Mouse (Mus musculus): Measurements from ENCODE around the gene Meis3. TPM values are rescaled to one million over a fixed set of nuclear protein-coding genes. Genes with fewer than 3 reads are reported as not detected.

The Meis3 gene
- 10 to 100 TPM; 36.2 to 41.5 TPM for total RNA-seq (2021)
- long read RNA-seq, transcript Meis3-201 (13 exons, 1,731 nt) = major isoform, 8 of 46 reads
- long read RNA-seq, transcript Meis3-202 (12 exons, 1,925 nt) = minor isoform, 6 of 46 reads
- long read RNA-seq, partial matches to known transcripts = 8 of 46 reads
- long read RNA-seq, other reads (novel, unspliced or antisense) = 21 of 46 reads

DNA sequence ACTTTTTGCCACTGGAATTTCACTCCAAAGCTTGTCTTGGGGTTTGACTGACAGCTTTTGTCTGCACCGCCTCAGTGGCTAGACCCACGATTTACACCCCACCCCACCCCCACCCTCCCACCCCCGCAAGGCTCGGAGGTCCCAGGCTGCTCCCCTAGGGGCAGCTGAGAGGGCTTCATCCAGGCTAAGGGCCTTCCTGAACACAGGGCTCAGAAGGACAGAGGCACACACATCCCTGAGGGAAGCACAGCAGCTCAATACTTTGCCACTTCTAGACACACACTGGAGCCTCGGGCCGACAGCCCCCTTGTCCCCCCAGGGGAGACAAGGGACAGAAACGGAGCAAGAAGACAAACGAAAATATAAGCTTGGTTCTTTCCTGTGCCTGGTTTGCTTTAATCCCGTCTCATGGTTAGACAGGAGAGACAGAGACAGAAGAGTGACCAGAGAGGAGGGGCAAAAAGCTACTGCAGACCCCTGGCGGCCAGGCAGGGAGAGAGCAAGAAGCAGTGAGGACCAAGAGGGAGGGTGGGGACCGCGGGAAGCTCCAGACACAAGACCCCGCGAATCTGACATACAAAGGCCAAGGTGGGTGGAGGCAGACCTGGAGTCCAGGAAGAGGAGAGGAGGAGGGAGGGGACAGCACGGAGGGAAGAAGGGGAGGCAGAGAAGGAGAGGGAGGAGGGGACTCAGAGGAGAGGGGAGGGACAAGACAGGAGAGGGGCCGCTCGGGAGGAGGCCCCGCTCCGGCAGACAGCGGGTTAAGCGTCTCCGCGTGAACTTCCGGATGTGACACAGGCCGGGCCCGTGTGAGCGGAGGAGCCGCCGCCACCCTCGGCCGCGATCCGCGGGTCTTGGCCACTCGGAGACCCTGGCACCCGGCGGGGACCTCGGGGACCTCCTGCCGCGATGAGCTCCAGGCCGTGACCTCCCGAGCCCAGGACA lies at the start of gene Meis3:
TSS of gene Meis3 (plus strand) at position 494 of the 945 bp plus-strand sequence.
- peak; percentile 61 to 71 for DNase-seq (ENCODE audit: low spot score in 2 of 2)

GRCm38 (mm10) chr7:16125829-16126228 lies 49.1 kb upstream of the Meis3 start:
- DNase-seq (ENCODE audit: low spot score in 2 of 2) = no peak

DNA sequence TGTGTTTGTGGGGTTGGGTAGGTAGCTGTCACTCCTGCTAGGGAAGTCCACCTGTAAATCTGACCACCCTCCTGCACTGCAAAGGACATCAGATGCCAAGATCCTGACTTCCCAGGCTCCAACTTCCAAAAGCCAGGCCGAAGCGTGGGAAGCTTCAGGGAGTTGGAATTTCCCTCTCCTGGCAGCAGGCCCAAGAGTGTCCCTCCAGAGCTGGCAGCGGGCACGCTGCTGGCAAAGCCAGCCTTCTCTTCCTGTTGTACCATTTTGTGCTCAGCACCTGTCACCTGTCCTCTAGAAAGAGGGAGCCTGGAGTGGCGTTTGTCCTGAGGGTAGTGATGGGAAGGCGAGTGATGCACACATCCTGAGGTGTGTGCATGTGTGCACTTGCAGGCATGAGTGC lies 46.5 kb upstream of the Meis3 start:
- DNase-seq (ENCODE audit: low spot score in 2 of 2) = no peak

DNA sequence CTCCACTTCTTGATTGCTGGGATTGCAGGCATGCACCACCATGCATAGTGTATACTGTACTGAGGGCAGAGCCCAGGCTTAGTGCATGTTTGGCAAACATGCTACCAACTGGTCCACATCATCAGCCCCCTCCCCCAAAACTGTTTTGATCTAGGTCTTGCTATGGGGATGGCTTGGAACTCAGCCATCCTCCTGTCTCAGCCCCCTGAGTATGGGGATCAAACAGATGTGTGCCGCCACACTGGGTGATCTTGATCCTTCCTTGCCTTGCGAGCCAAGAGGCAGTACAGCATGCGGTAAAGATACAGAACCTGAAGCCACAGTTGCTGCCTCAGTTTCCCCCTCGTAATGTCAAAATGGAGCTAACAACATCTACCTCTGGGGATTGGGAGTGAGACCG lies 46.0 kb upstream of the Meis3 start:
- no peak for DNase-seq (ENCODE audit: low spot score in 2 of 2)

DNA sequence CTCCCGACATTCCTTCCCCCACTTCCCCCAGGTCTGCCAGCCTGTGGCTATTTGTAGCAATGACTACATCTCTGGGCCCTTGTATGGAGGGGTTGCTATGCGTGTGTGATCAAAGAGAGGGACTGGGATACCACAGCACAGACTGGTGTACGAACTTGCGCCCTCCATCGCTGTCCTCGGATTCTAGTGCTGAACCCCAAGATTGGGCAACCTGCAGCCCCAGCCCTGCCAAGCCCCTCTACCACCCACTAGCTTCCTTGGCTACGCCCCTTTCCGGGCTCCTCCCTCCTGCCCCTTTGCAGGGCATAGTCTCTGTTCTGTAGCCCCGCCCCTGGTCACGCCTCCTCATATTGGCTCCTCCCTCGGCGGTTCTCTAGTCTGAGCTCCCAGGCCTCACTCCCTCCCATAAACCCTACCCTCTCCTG lies 45.5 kb upstream of the Meis3 start, which contains the start of gene Slc8a2:
TSS of gene Slc8a2 (plus strand) at position 406 of the 425 bp plus-strand sequence.
- peak; percentile 88 to 91 for DNase-seq (ENCODE audit: low spot score in 2 of 2)

- peak; percentile 74 to 76 for DNase-seq (ENCODE audit: low spot score in 2 of 2)
Observed at GRCm38 (mm10) chr7:16129846-16130691, 44.8 kb upstream of the Meis3 start.

GRCm38 (mm10) chr7:16130956-16131634 lies 43.8 kb upstream of the Meis3 start:
- DNase-seq (ENCODE audit: low spot score in 2 of 2) = no peak

DNA sequence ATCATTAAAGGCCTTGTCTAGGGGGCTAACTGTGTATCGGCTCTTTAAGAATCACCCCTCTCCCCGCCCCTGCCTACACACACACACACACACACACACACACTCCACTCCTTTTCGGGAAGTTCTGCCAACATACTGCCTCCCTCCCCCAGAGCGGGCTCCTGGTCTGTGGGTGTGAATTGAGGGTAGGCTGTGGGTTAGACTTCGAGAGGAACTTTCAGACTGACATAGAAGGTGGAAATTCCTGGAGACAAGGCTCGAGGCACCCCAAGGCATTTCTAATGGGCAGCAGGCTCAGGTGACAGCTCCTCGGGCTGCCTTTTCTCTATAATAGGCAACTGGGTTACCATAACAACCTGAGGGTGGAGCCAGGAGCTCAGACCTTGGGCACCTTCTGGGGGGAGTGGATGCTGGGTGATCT lies 42.7 kb upstream of the Meis3 start:
- DNase-seq (ENCODE audit: low spot score in 2 of 2) = no peak

DNA sequence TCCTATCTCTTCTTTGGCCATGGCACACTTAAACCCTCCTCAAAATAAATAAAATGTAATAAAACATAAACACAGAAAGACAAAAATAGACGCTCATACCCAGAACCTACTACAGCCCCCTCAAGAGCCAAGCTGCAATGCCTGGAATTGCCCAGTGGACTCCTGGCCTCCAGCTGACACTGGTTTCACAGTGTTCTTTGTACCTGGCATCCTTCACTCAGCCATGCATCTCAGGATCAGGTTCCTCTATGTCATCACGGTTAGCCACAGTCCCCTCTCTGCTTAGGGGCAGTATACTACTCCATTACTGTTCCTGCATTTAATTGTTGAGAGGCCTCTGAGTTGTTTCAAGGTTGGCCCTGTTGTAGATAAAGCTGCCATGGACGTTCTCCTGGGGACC lies 42.0 kb upstream of the Meis3 start:
- DNase-seq (ENCODE audit: low spot score in 2 of 2) = no peak

DNA sequence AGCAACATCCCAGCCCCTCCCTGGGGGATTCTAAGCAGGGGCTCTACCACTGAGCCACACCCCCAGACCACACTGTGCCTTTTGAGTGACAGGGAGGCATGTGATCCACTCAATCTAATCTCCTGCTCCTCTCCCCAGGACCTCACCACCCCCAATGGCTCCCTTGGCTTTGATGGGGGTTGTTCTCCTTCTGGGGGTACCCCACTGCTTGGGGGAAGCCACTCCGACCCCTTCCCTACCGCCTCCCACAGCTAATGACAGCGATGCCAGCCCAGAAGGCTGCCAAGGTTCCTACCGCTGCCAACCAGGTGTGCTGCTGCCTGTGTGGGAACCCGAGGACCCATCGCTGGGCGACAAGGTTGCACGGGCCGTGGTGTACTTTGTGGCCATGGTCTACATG lies 41.2 kb upstream of the Meis3 start:
- no peak for DNase-seq (ENCODE audit: low spot score in 2 of 2)

DNA sequence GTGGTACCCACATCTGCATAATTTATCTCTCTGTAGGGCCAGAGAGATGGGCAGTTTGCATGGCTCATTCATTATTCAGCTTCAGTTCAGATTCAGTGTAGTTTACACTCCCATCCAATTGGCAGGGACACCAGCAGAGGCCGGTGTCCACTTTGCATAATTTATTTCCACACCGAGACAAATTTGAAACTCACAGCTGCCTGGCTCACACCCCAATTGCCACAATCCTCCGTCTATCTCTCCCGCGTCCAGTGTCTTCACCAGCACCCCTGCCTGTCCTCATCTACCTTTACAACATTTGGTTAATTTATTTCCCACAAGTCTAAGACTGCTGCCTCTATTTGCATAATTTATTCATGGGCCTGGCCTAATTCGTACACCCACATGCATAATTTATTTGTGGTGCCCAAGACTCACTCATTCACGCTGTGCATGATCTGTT lies 39.9 kb upstream of the Meis3 start:
- DNase-seq (ENCODE audit: low spot score in 2 of 2) = no peak

DNA sequence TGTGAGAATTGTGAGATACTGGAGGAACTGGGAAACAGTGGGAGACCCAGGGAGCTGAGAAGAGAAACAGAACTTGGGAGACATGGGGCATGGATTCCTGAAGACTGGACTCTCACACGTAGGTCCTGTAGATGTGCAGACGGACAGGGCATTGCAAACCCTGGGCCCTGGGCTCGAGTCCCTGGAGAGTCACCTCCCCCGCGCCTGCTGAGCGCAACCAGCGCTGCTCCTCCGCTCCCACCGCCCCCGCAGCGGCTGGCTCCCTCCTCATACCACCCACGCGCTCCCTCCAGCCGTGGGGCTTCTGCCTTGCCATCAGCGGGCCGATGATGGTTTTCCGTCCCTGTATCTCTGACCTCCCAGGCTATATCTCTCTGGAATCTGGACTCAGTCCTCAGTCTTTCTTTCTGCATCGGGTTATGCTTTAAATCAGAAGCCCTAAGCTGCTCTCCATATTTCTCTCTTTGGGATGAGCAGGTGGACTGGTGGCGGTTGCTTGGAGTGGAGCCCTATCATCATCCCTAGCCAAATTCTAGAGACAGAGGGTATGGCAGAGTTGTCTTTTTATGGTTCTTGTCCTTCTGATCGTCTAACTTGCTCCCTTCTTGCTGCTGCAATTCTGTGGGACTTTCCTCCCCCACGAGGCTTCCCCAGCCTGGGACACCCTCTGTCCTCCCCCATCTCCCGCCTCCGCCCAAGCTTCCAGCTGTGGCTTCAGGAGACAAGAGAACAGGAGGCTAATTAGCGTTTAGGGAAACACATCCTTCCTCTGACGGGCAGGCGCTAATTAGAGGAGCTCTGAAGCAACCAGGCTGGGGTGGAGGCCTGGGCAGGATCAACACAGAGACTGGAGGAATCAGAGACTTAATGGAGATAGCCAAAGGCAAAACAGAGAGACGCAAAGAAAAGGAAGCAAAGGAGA lies 28.1 kb upstream of the Meis3 start:
- DNase-seq (ENCODE audit: low spot score in 2 of 2) = peak; percentile 63 to 64

GRCm38 (mm10) chr7:16147643-16148042 lies 27.2 kb upstream of the Meis3 start:
- DNase-seq (ENCODE audit: low spot score in 2 of 2) = peak; percentile 57 to 66

DNA sequence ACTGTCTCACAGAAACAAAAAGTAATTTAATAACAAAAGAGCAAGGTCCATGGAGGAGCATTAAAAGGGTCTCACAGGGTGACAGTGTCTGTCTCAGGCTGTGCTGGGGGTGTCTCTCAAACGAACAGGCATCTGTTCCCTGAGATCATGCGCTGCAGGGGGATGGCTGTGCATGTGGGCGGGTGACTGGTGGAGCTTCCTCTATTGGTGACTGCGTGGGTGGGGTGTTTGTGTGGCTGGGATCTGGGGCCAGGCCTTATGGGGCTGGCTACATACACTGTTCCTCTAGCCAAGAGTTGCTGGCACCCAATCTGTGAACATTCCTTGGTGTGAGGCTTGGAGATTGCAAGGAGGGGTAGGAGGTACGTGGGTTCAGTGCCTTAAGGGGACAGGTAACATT lies 25.6 kb upstream of the Meis3 start:
- DNase-seq (ENCODE audit: low spot score in 2 of 2) = peak; percentile 63 to 69

- DNase-seq (ENCODE audit: low spot score in 2 of 2) = no peak
Observed at GRCm38 (mm10) chr7:16150191-16151145, 24.4 kb upstream of the Meis3 start.

DNA sequence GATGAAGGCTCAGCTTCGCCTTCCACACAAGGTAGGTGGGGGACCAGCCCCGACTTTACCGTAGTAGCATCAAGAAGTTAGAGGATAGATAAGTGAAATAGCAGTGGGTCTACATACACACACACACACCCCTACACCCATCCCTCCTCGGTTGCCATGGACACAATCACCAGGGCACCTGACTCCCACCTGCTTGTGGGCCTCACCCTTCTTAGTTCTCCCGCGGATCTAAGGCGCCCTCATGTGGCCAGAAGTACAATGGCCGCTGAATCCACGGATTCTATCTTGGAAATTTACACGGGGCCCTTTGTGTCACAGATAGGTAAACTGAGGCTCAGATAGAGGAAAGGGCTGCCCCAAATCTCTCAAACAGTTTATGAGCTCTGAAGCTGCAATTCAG lies 21.4 kb upstream of the Meis3 start:
- peak; percentile 65 to 73 for DNase-seq (ENCODE audit: low spot score in 2 of 2)

DNA sequence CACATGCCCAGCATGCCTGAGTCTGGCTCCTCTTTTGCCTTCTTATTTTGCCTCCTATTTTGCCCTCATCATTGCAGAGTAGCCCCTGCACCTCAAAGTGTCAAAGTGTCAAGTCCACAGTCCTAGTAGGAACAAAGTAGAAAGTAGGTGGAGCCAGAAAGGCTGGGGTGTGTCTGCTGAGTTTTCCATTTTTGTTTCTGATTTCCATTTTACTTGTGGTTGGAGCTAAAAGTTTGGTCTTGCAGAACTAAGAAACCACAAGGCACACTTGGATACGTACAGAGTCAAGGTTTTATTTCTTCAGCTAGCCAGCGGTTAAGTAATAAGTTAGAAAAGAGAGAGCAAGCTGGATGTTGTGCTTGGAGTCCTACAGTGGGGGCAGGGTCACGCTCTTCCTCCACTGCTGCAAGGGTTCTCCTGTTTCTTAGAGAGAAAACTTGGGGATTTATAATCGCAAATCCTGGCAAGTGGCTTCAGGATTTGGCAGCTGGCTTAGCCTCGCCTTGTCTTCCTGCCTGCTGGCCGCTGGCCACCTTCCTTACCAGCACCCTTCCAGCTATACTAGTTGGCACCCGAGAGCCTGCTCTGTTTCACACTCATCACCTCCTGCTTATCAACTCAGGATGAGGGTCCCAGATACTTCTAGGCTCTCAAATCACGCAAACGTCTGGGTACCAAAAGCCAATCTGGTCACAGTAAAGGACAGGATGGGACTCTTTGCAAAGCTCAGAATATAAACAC lies 19.6 kb upstream of the Meis3 start:
- no peak for DNase-seq (ENCODE audit: low spot score in 2 of 2)
